Mouse (Mus musculus) midbrain, embryonic 13.5 days (tissue): Measurements from ENCODE around the gene Irf2bp2. TPM values are rescaled to one million over a fixed set of nuclear protein-coding genes. Genes with fewer than 3 reads are reported as not detected.
A peak's percentile ranks its signal among the peaks of the same experiment; 100 is the strongest.

ENCODE experiments used
- ATAC-seq: fragments of 200-750 bp; cut with Nextera tagmentation; 2 replicates; pipeline ENCODE4 v1.8.0; 2017; ENCODE audit warnings: mild to moderate bottlenecking, moderate TSS enrichment, moderate library complexity
- H3K27ac ChIP-seq: fragments of 300-500 bp; sonication (generic); 2 replicates; pipeline ENCODE4 v1.5.1; 2015; ENCODE audit warnings: inconsistent platforms, mild to moderate bottlenecking, moderate library complexity
- H3K27me3 ChIP-seq: fragments of 300-500 bp; sonication (generic); 2 replicates; pipeline ENCODE4 v1.6.1; 2015; ENCODE audit warnings: mild to moderate bottlenecking, inconsistent platforms
- H3K36me3 ChIP-seq: fragments of 300-500 bp; sonication (generic); 2 replicates; pipeline ENCODE4 v1.6.1; 2015; ENCODE audit warnings: mild to moderate bottlenecking, inconsistent platforms
- H3K4me1 ChIP-seq: fragments of 300-500 bp; sonication (generic); replicated peaks from 2 replicates; pipeline ENCODE4 v1.6.1; 2015; ENCODE audit warnings: inconsistent platforms
- H3K4me2 ChIP-seq: fragments of 300-500 bp; sonication (generic); replicated peaks from 2 replicates; pipeline ENCODE4 v1.6.1; 2015; ENCODE audit warnings: moderate library complexity, mild to moderate bottlenecking, inconsistent platforms
- H3K4me3 ChIP-seq: fragments of 300-500 bp; sonication (generic); replicated peaks from 2 replicates; pipeline ENCODE4 v1.5.1; 2015; ENCODE audit warnings: mild to moderate bottlenecking, inconsistent platforms
- H3K9ac ChIP-seq: fragments of 300-500 bp; sonication (generic); replicated peaks from 2 replicates; pipeline ENCODE4 v1.6.1; 2015; ENCODE audit warnings: mild to moderate bottlenecking, inconsistent platforms
- H3K9me3 ChIP-seq: fragments of 300-500 bp; sonication (generic); 2 replicates; pipeline ENCODE4 v1.6.1; 2016; ENCODE audit warnings: mild to moderate bottlenecking, inconsistent platforms
- WGBS: fragments of 180-500 bp; shearing (Covaris S2); methylation state at CpG from one replicate; pipeline ENCODE4 v1.1.7; 2015; 5-methylcytosine and 5-hydroxymethylcytosine counted together
- polyA plus RNA-seq: library from polyadenylated mRNA; unstranded; fragments of >200 nt; fragmentation: Nextera tagmentation; extraction: Ambion mirVana; gene quantifications from 2 replicates; pipeline ENCODE4 v1.2.1, GENCODE M21; 2015

The Irf2bp2 gene
- polyA plus RNA-seq, 1 experiment from 2014 or later: 8.3 TPM

DNA sequence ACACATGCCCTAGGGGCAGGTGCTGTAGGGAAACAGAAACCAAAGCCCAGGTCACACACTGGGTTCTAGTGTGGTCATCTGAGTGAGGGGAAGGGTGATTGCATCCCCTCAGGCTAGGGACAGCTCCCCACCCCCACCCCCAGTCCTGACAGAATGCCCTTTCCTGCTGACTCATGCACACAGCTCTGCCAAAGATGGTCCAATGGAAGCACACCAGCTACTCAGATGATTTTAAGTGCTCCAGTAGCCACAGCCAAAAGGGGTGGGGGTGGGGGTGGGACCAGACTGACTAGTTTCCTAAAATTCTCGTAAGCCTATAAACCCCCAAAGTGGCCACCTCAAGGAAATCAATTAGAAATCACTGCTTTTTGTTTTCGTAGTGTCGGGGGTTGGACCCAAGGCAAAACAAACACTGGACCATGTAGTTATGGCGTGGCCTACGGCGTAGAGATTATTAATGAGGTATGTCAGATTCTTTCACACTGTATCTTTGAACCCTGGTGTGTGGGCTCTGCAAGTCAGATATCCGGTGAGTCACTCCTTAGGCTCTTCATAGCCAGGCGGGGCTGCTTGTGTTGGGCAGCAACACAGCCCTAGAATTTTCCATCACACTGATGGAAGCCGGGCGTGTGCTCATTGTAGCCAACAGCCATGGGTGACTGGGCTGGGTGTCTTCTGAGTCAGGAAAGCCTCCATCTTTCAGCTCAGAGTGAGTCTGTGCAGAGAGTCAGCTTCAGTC is 54.3 kb downstream of the Irf2bp2 start:
- H3K4me1 ChIP-seq: peaks cover 54% of the 10 kb centered on the region
- H3K9ac ChIP-seq: no peak overlapping the region
- peak overlapping the region; percentile 34 for H3K4me2 ChIP-seq
- H3K27ac ChIP-seq: peak overlapping the region; percentile 98
- 72% methylated on average over 10 of the region's 10 CpGs for WGBS
- H3K9me3 ChIP-seq: no peaks in the 10 kb centered on the region
- no peaks in the 10 kb centered on the region for H3K36me3 ChIP-seq
- peak; percentile 1; the same call in 1 of the 2 replicates for ATAC-seq
- H3K27me3 ChIP-seq: no peaks in the 10 kb centered on the region
- H3K4me3 ChIP-seq: no peak overlapping the region

DNA sequence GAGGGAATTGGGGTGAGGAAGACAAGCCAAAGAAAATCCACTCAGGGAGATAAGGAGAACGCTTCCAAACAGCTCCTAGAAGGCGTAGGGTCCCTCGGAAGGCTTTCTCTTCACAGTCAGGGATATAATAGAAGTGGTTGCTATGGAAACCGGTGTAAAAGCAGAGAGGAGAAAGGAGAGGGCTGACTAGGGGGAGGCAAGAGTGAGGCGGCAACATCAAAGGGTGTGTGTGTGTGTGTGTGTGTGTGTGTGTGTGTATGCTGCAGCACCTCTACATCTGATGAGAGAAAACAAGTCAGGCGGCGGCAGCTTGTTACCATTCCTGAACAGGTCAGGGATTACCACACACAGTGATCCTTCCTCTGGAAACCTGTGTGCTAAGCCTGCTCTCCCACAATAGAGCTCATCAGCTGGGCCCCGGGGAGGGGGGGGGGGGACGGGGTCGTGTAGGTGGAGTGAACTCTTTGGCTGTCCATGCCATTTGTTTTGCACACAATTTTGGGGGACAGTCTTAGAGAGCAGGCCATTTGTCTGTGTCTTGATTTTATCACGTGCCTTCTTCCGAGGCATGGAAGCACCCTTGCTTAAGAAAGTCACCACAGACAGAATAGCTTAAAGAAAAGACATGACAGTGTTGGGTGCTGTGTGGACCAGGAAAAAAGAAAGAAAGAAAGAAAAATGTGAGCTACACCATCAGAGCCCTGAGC is 55.0 kb downstream of the Irf2bp2 start:
- H3K36me3 ChIP-seq: no peaks in the 10 kb centered on the region
- H3K27me3 ChIP-seq: no peaks in the 10 kb centered on the region
- no peak overlapping the region for H3K4me3 ChIP-seq
- peak overlapping the region; percentile 98 for H3K27ac ChIP-seq
- WGBS: 0% methylated on average over 10 of the region's 12 CpGs
- H3K4me2 ChIP-seq: peak overlapping the region; percentile 34
- ATAC-seq: peak; percentile 82
- H3K9me3 ChIP-seq: no peaks in the 10 kb centered on the region
- no peak overlapping the region; the same call in 1 of the 2 replicates for H3K9ac ChIP-seq
- peaks cover 54% of the 10 kb centered on the region for H3K4me1 ChIP-seq

Other genes starting within 250 kb of the Irf2bp2 start
- gene Coa6, start 171.5 kb downstream of the Irf2bp2 start, polyA plus RNA-seq: 42.8 and 43.4 TPM in 2 replicates
- gene Tarbp1, start 118.9 kb downstream of the Irf2bp2 start, polyA plus RNA-seq: 1.8 TPM in 2 replicates